ENCODE assay signal across 12 mouse cellular contexts in the genomic region with DNA sequence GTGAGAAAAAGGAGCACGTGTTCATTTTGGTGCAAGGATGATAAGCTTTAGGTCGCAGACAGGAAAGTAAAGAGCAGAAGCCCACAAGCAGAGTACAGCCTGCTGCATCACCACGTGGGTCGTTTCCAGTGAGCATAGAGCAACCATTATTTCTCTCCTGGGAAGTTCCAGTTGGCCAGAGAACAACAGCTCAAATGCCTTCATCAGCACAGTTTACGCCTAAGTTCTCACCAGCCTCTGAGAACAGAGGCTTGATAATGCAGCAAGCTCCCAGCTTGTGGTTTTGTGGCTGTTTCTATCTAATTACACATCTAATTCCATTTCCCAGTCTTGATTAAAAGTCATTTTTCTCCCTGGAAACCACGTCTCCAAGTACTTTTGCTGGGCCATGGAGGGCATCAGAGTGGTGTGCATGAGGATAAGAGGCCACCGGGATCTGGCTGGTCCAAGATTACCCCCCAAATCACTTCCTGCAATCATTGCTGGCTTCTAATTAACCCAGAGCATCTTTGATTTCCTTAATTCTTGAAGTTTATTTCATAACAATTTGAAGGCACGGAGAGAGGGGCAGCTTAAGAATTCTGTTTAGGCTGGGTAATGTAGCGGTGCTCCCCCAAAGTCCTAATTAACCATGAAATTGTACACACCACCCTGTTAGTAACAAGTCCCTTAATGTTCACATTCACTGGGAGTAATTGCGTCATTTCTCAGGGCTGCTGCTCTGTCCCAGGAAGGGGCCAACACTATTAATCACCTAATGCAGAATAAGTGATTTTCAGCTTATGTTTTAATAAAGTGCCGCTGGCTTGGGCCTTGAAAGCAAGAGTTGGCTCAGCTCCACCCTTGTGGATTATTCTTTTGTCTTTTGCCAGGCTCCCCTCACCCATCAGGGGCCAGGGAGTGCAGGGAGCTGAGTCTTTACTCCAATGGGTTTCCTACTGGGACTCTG.
DNase-seq lines count a peak whose midpoint lies in the region; ATAC-seq and TF ChIP-seq lines count a peak whose summit lies in the region.
"Had no signal": no experiment of that assay in that cellular context is flagged by ENCODE, and none has a peak within 500 bp of the region (broad histone marks: within the 10 kb centered on the region; RNA-seq: fewer than 3 reads in every experiment).

No protein-coding gene starts in this region.

- H3K4me1 ChIP-seq in forebrain, embryonic 10.5 days, result peaks cover 23% of the 10 kb centered on the region
- H3K4me1 ChIP-seq in hindbrain, embryonic 16.5 days (ENCODE audit: control insufficient read depth, insufficient read depth, low read depth, low read length), result peaks cover 5% of the 10 kb centered on the region; the same call in 1 of the 2 replicates
- H3K4me1 ChIP-seq: stomach, embryonic 15.5 days had no signal

- H3K36me3 ChIP-seq in forebrain, embryonic 10.5 days (replicated peaks), result no peaks in the 10 kb centered on the region
- no peaks in the 10 kb centered on the region for H3K36me3 ChIP-seq in hindbrain, embryonic 16.5 days (ENCODE audit: control insufficient read depth, insufficient read depth, low read length)
- H3K36me3 ChIP-seq: stomach, embryonic 15.5 days had no signal

- no peak overlapping the region for H3K4me2 ChIP-seq in hindbrain, embryonic 16.5 days (ENCODE audit: low read length)
- H3K4me2 ChIP-seq: stomach, embryonic 15.5 days had no signal

- H3K27me3 ChIP-seq in forebrain, embryonic 10.5 days (ENCODE audit: poor library complexity, severe bottlenecking), result peaks cover 54% of the 10 kb centered on the region
- no peaks in the 10 kb centered on the region for H3K27me3 ChIP-seq in hindbrain, embryonic 16.5 days (replicated peaks; ENCODE audit: control insufficient read depth, insufficient read depth, low read length)
- H3K27me3 ChIP-seq: stomach, embryonic 15.5 days had no signal

- no peak overlapping the region for H3K4me3 ChIP-seq in layer of hippocampus, adult 2 months
- H3K4me3 ChIP-seq in forebrain, embryonic 10.5 days, result no peak overlapping the region
- H3K4me3 ChIP-seq in hindbrain, embryonic 16.5 days (ENCODE audit: low read length), result no peak overlapping the region
- H3K4me3 ChIP-seq: stomach, embryonic 15.5 days had no signal

- peak in 1 of 2 experiments; percentile 26 for DNase-seq in layer of hippocampus, adult 2 months (ENCODE audit: low spot score in 2 of 2)
- DNase-seq in layer of hippocampus, postnatal 25 days (ENCODE audit: extremely low spot score in 1 of 2, low spot score in 1 of 2), result no peak
- peak; percentile 88 for DNase-seq in Muller cell, postnatal 12 days (ENCODE audit: inconsistent ontology term)
- peak; percentile 27 for DNase-seq in forebrain, embryonic 10.5 days (ENCODE audit: extremely low spot score, low spot score)
- DNase-seq in spleen, postnatal 14 days (ENCODE audit: low spot score in 2 of 2), result no peak
- DNase-seq in right cerebral cortex, postnatal 10 days (ENCODE audit: low spot score in 2 of 2), result no peak
- DNase-seq: kidney, adult 18-20 months; layer of hippocampus, postnatal 36 days; right cerebral cortex, adult 18-20 months had no signal

- TF ChIP-seq CTCF in layer of hippocampus, adult 2 months (conservative IDR thresholded peaks at IDR 0.05), result no peak

- no peaks in the 10 kb centered on the region for H3K9me3 ChIP-seq in forebrain, embryonic 10.5 days
- H3K9me3 ChIP-seq in hindbrain, embryonic 16.5 days (ENCODE audit: control insufficient read depth, low read length), result no peaks in the 10 kb centered on the region
- H3K9me3 ChIP-seq: stomach, embryonic 15.5 days had no signal

- H3K9ac ChIP-seq in hindbrain, embryonic 16.5 days (ENCODE audit: low read depth, low read length), result no peak overlapping the region
- H3K9ac ChIP-seq: stomach, embryonic 15.5 days had no signal

- 42% methylated on average over 11 of the region's 11 CpGs for WGBS in forebrain, embryonic 10.5 days
- 31% methylated on average over 11 of the region's 11 CpGs for WGBS in hindbrain, embryonic 16.5 days

- peak overlapping the region; percentile 55; the same call in 1 of the 2 replicates for H3K27ac ChIP-seq in layer of hippocampus, adult 2 months
- H3K27ac ChIP-seq in forebrain, embryonic 10.5 days, result no peak overlapping the region
- H3K27ac ChIP-seq in hindbrain, embryonic 16.5 days (ENCODE audit: low read depth, low read length), result no peak overlapping the region; the same call in 1 of the 2 replicates
- H3K27ac ChIP-seq: stomach, embryonic 15.5 days had no signal

- ATAC-seq in hindbrain, embryonic 16.5 days, result peak; percentile 80
- ATAC-seq in megakaryocyte progenitor cell, adult 5-6 weeks (replicated peaks; ENCODE audit: poor library complexity), result no peak

Comparison
In these comparisons a context has a peak if more than half of its experiments do, and no peak if none do; other contexts are left out.
1. DNase-seq: peak in Muller cell, postnatal 12 days (single experiment) and forebrain, embryonic 10.5 days (single experiment); none in layer of hippocampus, postnatal 25 days (0 of 2), spleen, postnatal 14 days (0 of 2) and right cerebral cortex, postnatal 10 days (0 of 2).